Mouse (Mus musculus) small intestine, adult 2 months (tissue): ENCODE data around the gene Bcas2.

ENCODE experiments used
- CTCF ChIP-seq: fragments of 200-500 bp; IDR thresholded peaks from 2 replicates; pipeline ENCODE4 v1.5.1; 2012; ENCODE audit warnings: low read depth, mild to moderate bottlenecking, control low read depth, inconsistent platforms, low read length, moderate library complexity, mixed read lengths; ENCODE audit not compliant: insufficient replicate concordance, insufficient read length; ENCODE audit errors: extremely low read depth
- POLR2A ChIP-seq: fragments of 200-500 bp; IDR thresholded peaks from 2 replicates; pipeline ENCODE4 v1.6.1; 2012; ENCODE audit warnings: low read depth, mild to moderate bottlenecking, control low read depth, inconsistent platforms, low read length, moderate library complexity

DNA sequence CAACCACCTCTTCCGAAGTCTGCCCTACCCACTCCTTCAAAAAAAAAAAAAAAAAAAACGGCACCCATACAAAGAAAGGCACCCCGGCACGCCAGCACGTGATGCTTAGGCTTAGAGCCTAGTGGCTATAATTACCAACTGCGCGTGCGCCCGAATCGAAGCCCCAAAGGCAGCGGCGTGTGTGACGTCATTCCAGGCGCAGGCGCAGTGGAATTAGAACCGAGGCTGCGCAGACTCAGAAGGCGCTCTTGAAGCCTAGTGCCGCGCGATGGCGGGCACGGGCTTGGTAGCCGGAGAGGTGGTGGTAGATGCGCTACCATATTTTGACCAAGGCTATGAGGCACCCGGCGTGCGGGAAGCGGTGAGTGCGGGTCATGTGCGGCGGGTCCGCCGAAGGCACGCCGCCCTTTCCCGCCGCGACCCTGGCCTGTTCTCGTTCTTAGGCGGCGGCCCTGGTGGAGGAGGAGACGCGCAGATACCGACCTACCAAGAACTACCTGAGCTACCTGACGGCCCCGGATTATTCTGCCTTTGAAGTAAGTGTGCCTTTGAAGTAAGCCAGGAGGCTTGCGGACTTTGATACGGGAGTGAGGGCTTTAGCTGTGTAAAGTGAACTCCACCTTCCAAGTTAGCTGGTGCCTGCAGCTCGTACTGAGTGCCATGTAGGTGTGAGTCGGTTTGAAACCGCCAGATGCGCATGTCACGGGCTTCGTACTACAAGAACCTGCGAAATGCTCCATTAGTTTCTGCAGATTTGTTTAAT is at the start of gene Bcas2:
- TF ChIP-seq POLR2A = peak; percentile 89; the same call in 1 of the 2 replicates
- TF ChIP-seq CTCF = peak; percentile 4; the same call in 1 of the 2 replicates
